Mouse (Mus musculus) embryonic facial prominence, embryonic 13.5 days (tissue): Measurements from ENCODE around the gene Mxi1. TPM values are rescaled to one million over a fixed set of nuclear protein-coding genes. Genes with fewer than 3 reads are reported as not detected.
"Not testable (repeated sequence)": the region's sequence is repeated elsewhere in the genome, so short reads cannot be mapped to it uniquely, and the experiment has no call there.

ENCODE experiments used
- ATAC-seq: fragments of 200-750 bp; cut with Nextera tagmentation; 2 replicates; pipeline ENCODE4 v1.8.0; 2017; ENCODE audit warnings: low read depth; ENCODE audit not compliant: insufficient number of reproducible peaks, insufficient read depth, low FRiP score, low TSS enrichment
- H3K27ac ChIP-seq: fragments of 300-500 bp; sonication (generic); 2 replicates; pipeline ENCODE4 v1.5.1; 2015; ENCODE audit warnings: moderate library complexity, mild to moderate bottlenecking, inconsistent platforms
- H3K27me3 ChIP-seq: fragments of 300-500 bp; sonication (generic); 2 replicates; pipeline ENCODE4 v1.6.1; 2015; ENCODE audit warnings: mild to moderate bottlenecking, inconsistent platforms
- H3K36me3 ChIP-seq: fragments of 300-500 bp; sonication (generic); 2 replicates; pipeline ENCODE4 v1.6.1; 2015; ENCODE audit warnings: mild to moderate bottlenecking, inconsistent platforms
- H3K4me1 ChIP-seq: fragments of 300-500 bp; sonication (generic); 2 replicates; pipeline ENCODE4 v1.6.1; 2015; ENCODE audit warnings: inconsistent platforms
- H3K4me2 ChIP-seq: fragments of 300-500 bp; sonication (generic); 2 replicates; pipeline ENCODE4 v1.6.1; 2015; ENCODE audit warnings: moderate library complexity, mild to moderate bottlenecking, inconsistent platforms
- H3K4me3 ChIP-seq: fragments of 300-500 bp; sonication (generic); 2 replicates; pipeline ENCODE4 v1.5.1; 2015; ENCODE audit warnings: mild to moderate bottlenecking, inconsistent platforms
- H3K9ac ChIP-seq: fragments of 300-500 bp; sonication (generic); 2 replicates; pipeline ENCODE4 v1.6.1; 2015; ENCODE audit warnings: mild to moderate bottlenecking, inconsistent platforms
- H3K9me3 ChIP-seq: fragments of 300-500 bp; sonication (generic); 2 replicates; pipeline ENCODE4 v1.6.1; 2016; ENCODE audit warnings: inconsistent platforms
- WGBS: fragments of 180-500 bp; shearing (Covaris S2); methylation state at CpG from one replicate; pipeline ENCODE4 v1.1.7; 2015; ENCODE audit warnings: mixed read lengths; 5-methylcytosine and 5-hydroxymethylcytosine counted together
- polyA plus RNA-seq: library from polyadenylated mRNA; unstranded; fragments of >200 nt; fragmentation: Nextera tagmentation; extraction: Ambion mirVana; gene quantifications from 2 replicates; pipeline ENCODE4 v1.2.1, GENCODE M21; 2015

The Mxi1 gene
- polyA plus RNA-seq, 1 experiment from 2014 or later, result 26.5 TPM

DNA sequence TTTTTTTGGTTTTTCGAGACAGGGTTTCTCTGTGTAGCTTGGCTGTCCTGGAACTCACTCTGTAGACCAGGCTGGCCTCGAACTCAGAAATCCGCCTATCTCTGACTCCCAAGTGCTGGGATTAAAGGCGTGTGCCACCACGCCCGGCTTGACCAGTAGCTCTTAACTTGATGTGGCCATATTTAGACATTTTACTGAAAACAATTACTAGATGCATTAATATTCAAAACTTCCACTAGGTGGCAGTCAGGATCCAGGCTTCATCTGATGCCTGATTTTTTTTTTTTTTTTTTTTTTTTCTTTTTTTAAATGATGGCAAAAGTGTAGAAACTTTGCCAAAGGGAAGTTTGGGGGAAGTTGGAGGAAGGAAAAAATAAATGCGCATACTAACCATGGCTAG lies 84.2 kb downstream of the Mxi1 start:
- peaks cover 9% of the 10 kb centered on the region for H3K4me1 ChIP-seq
- H3K9me3 ChIP-seq, result no peaks in the 10 kb centered on the region
- no peak overlapping the region for H3K27ac ChIP-seq
- no peak overlapping the region for H3K4me3 ChIP-seq
- no peaks in the 10 kb centered on the region for H3K36me3 ChIP-seq
- no peak overlapping the region for H3K4me2 ChIP-seq
- no peak overlapping the region for H3K9ac ChIP-seq
- no peak for ATAC-seq
- WGBS, result 14% methylated on average over 7 of the region's 7 CpGs
- no peaks in the 10 kb centered on the region for H3K27me3 ChIP-seq

DNA sequence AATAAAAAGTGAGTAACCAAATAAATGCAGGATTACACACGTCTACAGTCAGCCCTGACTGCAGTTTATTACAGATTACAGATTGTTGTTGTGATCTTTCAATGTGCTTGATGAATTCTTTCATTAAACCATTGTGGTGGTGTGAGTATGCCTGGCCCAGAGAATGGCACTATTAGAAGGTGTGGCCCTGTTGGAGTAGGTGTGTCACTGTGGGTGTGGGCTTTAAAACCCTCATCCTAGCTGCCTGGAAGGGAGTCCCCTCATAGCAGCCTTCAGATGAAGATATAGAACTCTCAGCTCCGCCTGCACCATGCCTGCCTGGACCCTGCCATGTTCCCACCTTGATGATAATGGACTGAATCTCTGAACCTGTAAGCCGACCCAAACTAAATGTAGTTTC lies 84.6 kb downstream of the Mxi1 start:
- H3K27ac ChIP-seq, H3K4me3 ChIP-seq, ATAC-seq, H3K9me3 ChIP-seq, H3K36me3 ChIP-seq, H3K27me3 ChIP-seq, H3K4me2 ChIP-seq, H3K9ac ChIP-seq, H3K4me1 ChIP-seq: not testable (repeated sequence)
- WGBS, result 69% methylated on average over 3 of the region's 3 CpGs

- H3K9me3 ChIP-seq, H3K27ac ChIP-seq, H3K27me3 ChIP-seq, H3K4me1 ChIP-seq, H3K36me3 ChIP-seq, H3K4me2 ChIP-seq, ATAC-seq, H3K4me3 ChIP-seq, H3K9ac ChIP-seq: not testable (repeated sequence)
- WGBS, result 72% methylated on average over 5 of the region's 5 CpGs
Observed at GRCm38 (mm10) chr19:53395805-53396204, 85.5 kb downstream of the Mxi1 start.

DNA sequence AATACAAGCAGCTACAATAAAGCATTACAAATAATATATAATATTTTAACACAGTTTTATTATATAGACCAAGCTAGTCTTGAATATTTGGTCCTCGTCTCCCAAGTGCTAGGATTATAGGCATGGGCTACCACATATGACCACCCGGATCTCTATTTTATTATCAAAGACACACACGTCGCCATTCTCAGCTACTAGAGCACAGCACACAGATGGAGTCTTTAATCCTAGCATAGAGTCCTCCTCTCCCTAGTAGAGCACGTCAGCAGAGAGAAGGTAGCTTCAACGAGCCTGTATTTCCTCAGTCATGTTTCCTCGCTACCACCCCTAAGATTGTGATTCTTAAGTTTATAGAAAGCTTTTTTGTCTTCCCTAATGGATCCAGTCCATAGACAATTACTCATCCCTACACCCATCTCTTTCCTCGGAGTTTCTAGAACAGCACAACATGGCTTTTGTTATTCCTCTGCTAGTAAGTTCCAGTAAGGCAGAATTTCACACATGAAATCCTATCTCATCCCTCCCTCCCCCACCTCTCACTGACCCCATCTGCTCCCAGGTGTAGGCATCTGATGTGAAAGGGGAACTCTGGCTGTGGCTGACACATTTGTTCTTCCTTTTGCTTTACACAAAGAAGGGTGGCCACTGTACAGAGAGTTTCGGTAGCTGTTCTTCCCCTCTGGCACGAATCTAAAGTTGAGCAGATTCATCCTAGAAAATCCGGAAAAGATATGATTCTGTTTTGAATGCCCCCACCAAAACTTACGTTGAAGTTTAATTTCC lies 87.3 kb downstream of the Mxi1 start:
- ATAC-seq, result no peak
- Histone ChIP-seq H3K4me3 (no peak overlapping the region), H3K27me3 (no peaks in the 10 kb centered on the region), H3K9me3 (no peaks in the 10 kb centered on the region), H3K36me3 (no peaks in the 10 kb centered on the region), H3K4me2 (no peak overlapping the region), H3K9ac (no peak overlapping the region), H3K4me1 (no peaks in the 10 kb centered on the region), H3K27ac (no peak overlapping the region)
- 72% methylated on average over 12 of the region's 12 CpGs for WGBS

DNA sequence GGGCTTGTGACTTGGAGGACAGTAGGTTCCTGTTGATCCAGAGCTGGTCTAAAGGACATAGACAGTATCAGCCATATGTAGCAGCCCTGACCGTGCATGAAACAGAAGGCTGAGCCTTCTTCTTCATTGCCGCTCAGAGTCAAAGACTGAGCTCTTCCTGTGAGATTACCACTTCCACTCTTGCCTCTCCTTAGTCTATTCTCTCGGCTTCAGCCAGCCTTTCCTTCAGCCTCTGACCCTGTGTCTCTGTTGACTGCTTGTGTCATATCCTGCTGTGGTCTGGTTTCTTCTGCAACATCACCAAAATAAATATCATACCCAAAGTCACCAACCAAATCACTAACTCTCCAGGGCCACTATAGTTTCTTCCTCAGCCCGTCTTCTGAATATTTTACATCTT lies 88.9 kb downstream of the Mxi1 start:
- H3K27me3 ChIP-seq, result no peaks in the 10 kb centered on the region
- WGBS, result 85% methylated on average over 4 of the region's 4 CpGs

DNA sequence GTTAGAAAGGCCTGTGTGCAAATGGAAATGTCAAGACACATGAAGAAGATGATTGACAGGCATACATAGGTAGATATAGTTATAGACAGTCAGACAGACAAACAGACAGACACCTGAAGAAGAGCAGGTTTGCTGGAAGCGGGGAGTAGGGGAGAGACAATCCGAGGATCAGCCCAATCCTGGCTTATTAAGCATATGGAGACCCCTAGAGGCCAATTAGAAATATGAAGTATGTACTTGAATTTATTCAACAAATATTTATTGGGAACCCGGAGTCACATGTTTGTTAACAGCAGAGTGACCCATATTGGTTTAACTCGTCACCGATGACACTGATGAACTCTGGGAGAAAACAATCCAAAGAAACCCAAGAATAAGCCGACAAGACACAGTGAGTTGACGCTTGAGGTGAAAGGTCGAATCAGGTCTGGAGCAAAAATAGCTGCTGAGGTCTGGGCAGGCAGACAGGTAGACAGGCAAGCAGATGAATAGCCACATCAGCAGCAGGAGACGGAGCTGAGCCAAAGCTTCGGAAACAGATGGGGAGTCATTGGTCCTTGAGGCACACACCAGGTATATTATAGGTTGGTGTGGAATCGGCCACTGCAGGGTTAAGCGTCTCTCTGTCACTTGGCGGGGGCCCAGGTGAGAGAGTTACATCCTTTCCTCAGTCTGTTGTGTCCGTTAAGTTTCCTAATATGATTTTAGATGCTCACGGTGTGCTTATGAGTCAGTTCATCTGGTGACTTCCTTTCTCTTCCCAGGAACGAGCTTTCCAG lies 90.2 kb downstream of the Mxi1 start:
- no peak overlapping the region for H3K27ac ChIP-seq
- no peak overlapping the region for H3K4me2 ChIP-seq
- no peaks in the 10 kb centered on the region for H3K4me1 ChIP-seq
- no peaks in the 10 kb centered on the region for H3K9me3 ChIP-seq
- WGBS, result 82% methylated on average over 16 of the region's 16 CpGs
- H3K36me3 ChIP-seq, result no peaks in the 10 kb centered on the region
- no peak for ATAC-seq
- no peak overlapping the region for H3K9ac ChIP-seq
- no peaks in the 10 kb centered on the region for H3K27me3 ChIP-seq
- no peak overlapping the region for H3K4me3 ChIP-seq

More for the DNA sequence above, 88.9 kb downstream of the Mxi1 start:
- H3K9ac ChIP-seq, result no peak overlapping the region
- no peak overlapping the region for H3K27ac ChIP-seq
- no peak overlapping the region for H3K4me3 ChIP-seq
- no peaks in the 10 kb centered on the region for H3K36me3 ChIP-seq
- H3K4me2 ChIP-seq, result no peak overlapping the region
- no peaks in the 10 kb centered on the region for H3K9me3 ChIP-seq
- H3K4me1 ChIP-seq, result no peaks in the 10 kb centered on the region
- ATAC-seq, result no peak

DNA sequence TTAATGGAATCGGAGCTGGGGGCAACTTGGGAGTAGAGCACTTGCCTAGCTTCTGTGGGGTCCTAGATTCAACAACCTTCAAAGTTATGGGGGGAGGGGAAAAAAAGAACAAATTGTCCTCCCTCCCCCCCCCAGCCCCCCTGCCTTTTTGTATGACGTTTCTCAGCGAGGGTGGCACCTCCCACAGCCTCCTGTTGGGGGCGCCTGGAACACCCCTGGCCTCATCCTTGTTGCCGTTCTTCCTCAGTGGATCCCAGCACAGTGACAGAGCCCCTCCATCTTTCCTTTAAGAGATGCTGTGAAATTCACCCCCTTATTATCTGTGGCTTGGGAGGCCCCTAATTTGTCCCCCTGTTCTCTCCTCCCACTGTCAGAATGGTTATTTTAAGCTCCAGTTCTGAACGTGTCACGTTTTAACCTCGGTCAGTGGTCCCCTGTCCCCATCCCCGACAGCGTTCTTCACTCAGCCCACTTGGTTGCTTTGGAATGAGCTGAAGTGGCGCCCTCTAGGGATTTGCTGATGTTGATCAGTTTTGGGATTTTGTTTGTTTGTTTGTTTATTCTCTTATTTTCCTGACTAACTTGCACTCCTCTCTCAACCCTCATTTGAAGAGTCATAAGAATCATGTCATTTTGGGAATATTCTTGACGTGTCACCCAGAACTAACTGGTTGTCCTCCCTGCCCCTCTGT lies 92.6 kb downstream of the Mxi1 start:
- ATAC-seq, result no peak
- H3K4me3 ChIP-seq, result no peak overlapping the region
- H3K9ac ChIP-seq, result no peak overlapping the region
- no peaks in the 10 kb centered on the region for H3K9me3 ChIP-seq
- H3K27ac ChIP-seq, result no peak overlapping the region
- H3K27me3 ChIP-seq, result no peaks in the 10 kb centered on the region
- WGBS, result 57% methylated on average over 12 of the region's 12 CpGs
- no peaks in the 10 kb centered on the region for H3K4me1 ChIP-seq
- H3K36me3 ChIP-seq, result no peaks in the 10 kb centered on the region
- H3K4me2 ChIP-seq, result no peak overlapping the region

- Histone ChIP-seq H3K4me1 (no peaks in the 10 kb centered on the region), H3K4me2 (no peak overlapping the region), H3K36me3 (no peaks in the 10 kb centered on the region), H3K27ac (no peak overlapping the region), H3K9me3 (no peaks in the 10 kb centered on the region), H3K9ac (no peak overlapping the region), H3K4me3 (no peak overlapping the region), H3K27me3 (no peaks in the 10 kb centered on the region)
- 91% methylated on average over 10 of the region's 10 CpGs for WGBS
- no peak for ATAC-seq
Observed at GRCm38 (mm10) chr19:53404219-53404836, 94.0 kb downstream of the Mxi1 start.

GRCm38 (mm10) chr19:53404837-53405356 lies 94.6 kb downstream of the Mxi1 start:
- no peak for ATAC-seq
- WGBS, result 79% methylated on average over 18 of the region's 18 CpGs
- Histone ChIP-seq H3K27ac (no peak overlapping the region), H3K27me3 (no peaks in the 10 kb centered on the region), H3K9me3 (no peaks in the 10 kb centered on the region), H3K9ac (no peak overlapping the region), H3K4me2 (no peak overlapping the region), H3K4me1 (no peaks in the 10 kb centered on the region), H3K4me3 (no peak overlapping the region), H3K36me3 (no peaks in the 10 kb centered on the region)

DNA sequence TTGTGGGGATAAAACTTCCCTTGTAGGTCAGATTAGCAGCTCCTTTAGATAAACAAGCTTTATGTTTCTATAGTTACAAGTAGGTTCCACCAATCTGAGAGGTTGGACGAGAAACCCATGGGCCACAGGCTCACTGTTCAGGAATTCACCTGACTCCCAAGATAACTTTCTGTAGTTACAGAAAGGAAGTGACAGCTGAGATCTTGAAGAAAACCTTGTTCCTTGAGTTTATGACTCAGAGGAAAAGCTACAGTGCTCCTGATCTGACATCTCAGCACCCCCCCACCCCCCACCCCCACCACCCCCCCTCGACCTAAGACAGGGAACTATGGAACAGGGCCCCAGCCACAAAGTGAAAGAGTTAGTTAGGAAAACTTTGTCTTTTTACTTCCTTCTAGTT lies 95.5 kb downstream of the Mxi1 start:
- Histone ChIP-seq H3K4me3 (no peak overlapping the region), H3K27ac (no peak overlapping the region), H3K27me3 (no peaks in the 10 kb centered on the region), H3K36me3 (no peaks in the 10 kb centered on the region), H3K9me3 (no peaks in the 10 kb centered on the region), H3K9ac (no peak overlapping the region), H3K4me1 (0 out of 2 replicates have a peak, but pooled peaks cover 4% of the 10 kb centered on the region), H3K4me2 (no peak overlapping the region)
- no peak for ATAC-seq
- WGBS, result 56% methylated on average over 2 of the region's 2 CpGs

GRCm38 (mm10) chr19:53407350-53407749 lies 97.0 kb downstream of the Mxi1 start:
- no peak for ATAC-seq
- no peaks in the 10 kb centered on the region for H3K9me3 ChIP-seq
- H3K27me3 ChIP-seq, result no peaks in the 10 kb centered on the region
- H3K27ac ChIP-seq, result no peak overlapping the region
- H3K4me3 ChIP-seq, result no peak overlapping the region
- peaks cover 16% of the 10 kb centered on the region for H3K4me1 ChIP-seq
- no peaks in the 10 kb centered on the region for H3K36me3 ChIP-seq
- no peak overlapping the region for H3K9ac ChIP-seq
- 79% methylated on average over 2 of the region's 2 CpGs for WGBS
- no peak overlapping the region for H3K4me2 ChIP-seq
